Mouse (Mus musculus) MEL (cell line): ENCODE results near the gene Crtap. TPM values are rescaled to one million over a fixed set of nuclear protein-coding genes. Genes with fewer than 3 reads are reported as not detected.
"Not testable (repeated sequence)": the region's sequence is repeated elsewhere in the genome, so short reads cannot be mapped to it uniquely, and the experiment has no call there.

Experiments
- DNase-seq: peaks from one replicate; pipeline ENCODE4 v3.0.0; 2011; ENCODE audit warnings: low read depth, low spot score
- H3K27ac ChIP-seq: 2 replicates; pipeline ENCODE4 v1.5.1; 2012; ENCODE audit warnings: low read depth, mild to moderate bottlenecking, control low read depth, low read length, moderate library complexity; ENCODE audit not compliant: control insufficient read depth
- H3K27me3 ChIP-seq, 2 experiments: fragments of 150-350 bp in 1 of 2; sonication (generic) in 1 of 2; 2 replicates each; pipeline ENCODE4 v1.6.1; 2012; ENCODE audit warnings: low read length in 2 of 2, mild to moderate bottlenecking in 2 of 2, improper control_type of control experiment in 1 of 2, moderate library complexity in 1 of 2; ENCODE audit not compliant: insufficient read depth in 2 of 2, control insufficient read depth in 1 of 2
- H3K36me3 ChIP-seq, 2 experiments: 2 replicates each; pipeline ENCODE4 v1.6.1; 2012 to 2014; ENCODE audit warnings: low read length in 2 of 2, improper control_type of control experiment in 1 of 2, inconsistent platforms in 1 of 2, mild to moderate bottlenecking in 1 of 2; ENCODE audit not compliant: insufficient read depth in 2 of 2, control insufficient read depth in 1 of 2
- H3K4me1 ChIP-seq, 2 experiments: fragments of 150-350 bp in 1 of 2; sonication (generic) in 1 of 2; 2 replicates each; pipeline ENCODE4 v1.6.1; 2012; ENCODE audit warnings: low read length in 2 of 2, improper control_type of control experiment in 1 of 2, mild to moderate bottlenecking in 1 of 2; ENCODE audit not compliant: insufficient read depth in 2 of 2, control insufficient read depth in 1 of 2
- H3K4me3 ChIP-seq, 2 experiments: fragments of 150-350 bp in 1 of 2; sonication (generic) in 1 of 2; 2 replicates each; pipeline ENCODE4 v1.5.1; 2012; ENCODE audit warnings: low read depth in 2 of 2, low read length in 2 of 2, mild to moderate bottlenecking in 2 of 2, moderate library complexity in 2 of 2, control low read depth in 1 of 2, improper control_type of control experiment in 1 of 2; ENCODE audit not compliant: control insufficient read depth in 1 of 2, insufficient read depth in 1 of 2
- H3K79me2 ChIP-seq: 2 replicates; pipeline ENCODE4 v1.6.1; 2012; ENCODE audit warnings: mild to moderate bottlenecking, low read length, moderate library complexity; ENCODE audit not compliant: control insufficient read depth, poor library complexity, insufficient read depth
- H3K9ac ChIP-seq: 2 replicates; pipeline ENCODE4 v1.6.1; 2012; ENCODE audit warnings: low read depth, mild to moderate bottlenecking, control low read depth, low read length, moderate library complexity; ENCODE audit not compliant: control insufficient read depth, poor library complexity, severe bottlenecking
- H3K9me3 ChIP-seq: fragments of 150-350 bp; sonication (generic); replicated peaks from 2 replicates; pipeline ENCODE4 v1.6.1; 2012; ENCODE audit warnings: mild to moderate bottlenecking, low read length, improper control_type of control experiment, moderate library complexity; ENCODE audit not compliant: insufficient read depth
- BHLHE40 ChIP-seq: IDR thresholded peaks from 2 replicates; pipeline ENCODE4 v1.6.1; 2012; ENCODE audit warnings: low read depth, mild to moderate bottlenecking, inconsistent platforms, low read length, improper control_type of control experiment, borderline replicate concordance
- CHD2 ChIP-seq: IDR thresholded peaks from 2 replicates; pipeline ENCODE4 v1.6.1; 2011; ENCODE audit warnings: low read length, improper control_type of control experiment
- CTCF ChIP-seq, 3 experiments: IDR thresholded peaks in 2 of 3; conservative IDR thresholded peaks in 1 of 3; 2 replicates each; pipeline ENCODE4 v1.5.1; 2011 to 2012; ENCODE audit warnings: low read length in 3 of 3, low read depth in 2 of 3, mild to moderate bottlenecking in 2 of 3, improper control_type of control experiment in 1 of 3, inconsistent platforms in 1 of 3, mixed read lengths in 1 of 3, moderate library complexity in 1 of 3; ENCODE audit not compliant: control insufficient read depth in 1 of 3, insufficient read depth in 1 of 3, poor library complexity in 1 of 3, severe bottlenecking in 1 of 3
- GATA1 ChIP-seq: IDR thresholded peaks from 2 replicates; pipeline ENCODE4 v1.6.1; 2011; ENCODE audit warnings: low read depth, low read length, improper control_type of control experiment
- MAX ChIP-seq: IDR thresholded peaks from 2 replicates; pipeline ENCODE4 v1.6.1; 2011; ENCODE audit warnings: low read length, improper control_type of control experiment
- MAZ ChIP-seq: IDR thresholded peaks from 2 replicates; pipeline ENCODE4 v1.6.1; 2012; ENCODE audit warnings: low read depth, mild to moderate bottlenecking, inconsistent platforms, low read length, improper control_type of control experiment
- MYB ChIP-seq: IDR thresholded peaks from 2 replicates; pipeline ENCODE4 v1.6.1; 2011; ENCODE audit warnings: mild to moderate bottlenecking, low read depth, low read length, improper control_type of control experiment
- MYC ChIP-seq: IDR thresholded peaks from 2 replicates; pipeline ENCODE4 v1.6.1; 2011; ENCODE audit warnings: low read depth, mild to moderate bottlenecking, low read length, improper control_type of control experiment, moderate library complexity
- RCOR1 ChIP-seq: IDR thresholded peaks from 2 replicates; pipeline ENCODE4 v1.6.1; 2012; ENCODE audit warnings: low read depth, mild to moderate bottlenecking, inconsistent platforms, low read length, improper control_type of control experiment
- SMC3 ChIP-seq: IDR thresholded peaks from 2 replicates; pipeline ENCODE4 v1.6.1; 2011; ENCODE audit warnings: low read depth, low read length, improper control_type of control experiment
- TAL1 ChIP-seq: IDR thresholded peaks from 2 replicates; pipeline ENCODE4 v1.6.1; 2012; ENCODE audit warnings: mild to moderate bottlenecking, inconsistent platforms, low read length, moderate library complexity, mixed read lengths
- TCF12 ChIP-seq: IDR thresholded peaks from 2 replicates; pipeline ENCODE4 v1.6.1; 2014; ENCODE audit warnings: low read depth, mild to moderate bottlenecking, inconsistent platforms, low read length, improper control_type of control experiment, moderate library complexity
- UBTF ChIP-seq: IDR thresholded peaks from 2 replicates; pipeline ENCODE4 v1.6.1; 2012; ENCODE audit warnings: low read depth, mild to moderate bottlenecking, inconsistent platforms, low read length, improper control_type of control experiment, moderate library complexity, borderline replicate concordance; ENCODE audit not compliant: insufficient read depth
- USF1 ChIP-seq: IDR thresholded peaks from 2 replicates; pipeline ENCODE4 v1.6.1; 2014; ENCODE audit warnings: low read depth, mild to moderate bottlenecking, inconsistent platforms, low read length, improper control_type of control experiment, moderate library complexity
- ZC3H11A ChIP-seq: IDR thresholded peaks from 2 replicates; pipeline ENCODE4 v1.6.1; 2012; ENCODE audit warnings: low read depth, mild to moderate bottlenecking, inconsistent platforms, low read length, improper control_type of control experiment
- ZKSCAN1 ChIP-seq: IDR thresholded peaks from 2 replicates; pipeline ENCODE4 v1.6.1; 2012; ENCODE audit warnings: low read depth, mild to moderate bottlenecking, inconsistent platforms, low read length, improper control_type of control experiment, moderate library complexity
- ZNF384 ChIP-seq: IDR thresholded peaks from 2 replicates; pipeline ENCODE4 v1.6.1; 2012; ENCODE audit warnings: low read depth, mild to moderate bottlenecking, inconsistent platforms, low read length, improper control_type of control experiment
- polyA plus RNA-seq, 2 experiments: library from polyadenylated mRNA; stranded (reverse) in 1 of 2; unstranded in 1 of 2; fragments of >175 nt in 1 of 2; fragments of >200 nt in 1 of 2; gene quantifications; 2 replicates each; pipeline versions ENCODE4 v1.2.1 to v1.2.4; 2012; ENCODE audit warnings: low replicate concordance in 2 of 2, low read depth in 1 of 2; ENCODE audit not compliant: insufficient read length in 2 of 2, insufficient read depth in 1 of 2, missing spikeins in 1 of 2
- total RNA-seq: library from RNA; depleted of rRNA; stranded (reverse); fragments of 300-350 nt; gene quantifications from 2 replicates; pipeline ENCODE4 v1.2.3, GENCODE M21; 2012

The Crtap gene
- total and polyA plus RNA-seq, 3 experiments = 21.5 to 62.2 TPM; not detected in 1

- peak; percentile 75; the same call in 1 of the 2 replicates for TF ChIP-seq RCOR1
- peak; percentile 95 for TF ChIP-seq GATA1
- peak; percentile 75; the same call in 1 of the 2 replicates for TF ChIP-seq CHD2
- TF ChIP-seq BHLHE40 = peak; percentile 58; the same call in 1 of the 2 replicates
- no peak for TF ChIP-seq UBTF
- TF ChIP-seq MAX = no peak
- TF ChIP-seq MAZ = peak; percentile 86; the same call in 1 of the 2 replicates
- TF ChIP-seq TAL1 = no peak
- TF ChIP-seq ZC3H11A = no peak
- TF ChIP-seq TCF12 = peak; percentile 63; the same call in 1 of the 2 replicates
- no peak for TF ChIP-seq ZKSCAN1
- TF ChIP-seq MYB = peak; percentile 38; the same call in 1 of the 2 replicates
- TF ChIP-seq SMC3 = no peak
- peak; percentile 49; the same call in 1 of the 2 replicates for TF ChIP-seq MYC
- no peak for TF ChIP-seq ZNF384
- TF ChIP-seq, all 39 proteins: peak for 17
Measured at GRCm38 (mm10) chr9:114377168-114377567, 13.3 kb downstream of the Crtap start (continued).

DNA sequence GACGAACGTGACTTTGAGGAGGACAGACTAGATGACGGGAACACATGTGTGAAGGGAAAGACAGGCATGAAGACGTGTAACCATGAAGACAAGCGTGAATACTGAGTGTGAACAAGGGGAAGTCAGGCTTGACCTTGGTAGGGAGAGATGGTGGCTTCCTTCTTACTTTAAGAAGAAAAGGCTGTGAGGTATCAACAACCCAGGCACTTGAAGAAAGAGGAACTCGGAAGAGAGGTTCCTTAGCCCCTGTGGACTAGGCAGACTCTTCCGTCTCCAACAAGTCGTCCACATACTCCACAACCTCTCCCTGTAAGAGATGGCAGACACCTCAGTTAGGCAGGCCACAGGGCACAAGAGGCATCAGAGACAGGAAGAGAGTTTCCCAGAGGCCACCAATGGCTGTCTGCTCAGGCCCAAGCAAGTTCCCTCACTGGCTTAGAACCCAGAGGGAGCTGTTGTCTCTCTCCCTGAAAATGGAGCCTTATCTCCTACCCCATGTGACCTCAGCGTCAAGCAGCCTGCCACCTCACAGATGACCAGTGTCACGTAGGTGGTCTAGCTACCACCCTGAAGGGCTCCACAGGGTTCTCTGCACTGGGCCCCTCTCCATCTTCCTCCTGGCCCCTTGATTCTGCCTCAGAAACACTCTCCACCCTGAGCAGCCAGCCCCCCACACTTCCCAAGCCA is 15.1 kb downstream of the Crtap start:
- Histone ChIP-seq H3K9me3 (no peaks in the 10 kb centered on the region), H3K4me3 (no peak overlapping the region), H3K36me3 (peaks cover 2 to 23% of the 10 kb centered on the region in 2 experiments; a peak in 3 of 4 replicates)

GRCm38 (mm10) chr9:114371717-114372116 is 18.8 kb downstream of the Crtap start:
- not testable (repeated sequence) for H3K4me3 ChIP-seq, H3K9ac ChIP-seq, H3K27ac ChIP-seq, H3K9me3 ChIP-seq, H3K27me3 ChIP-seq, H3K79me2 ChIP-seq
- DNase-seq = peak; percentile 42
- Histone ChIP-seq H3K36me3 (peaks cover 2 to 12% of the 10 kb centered on the region in 2 experiments; a peak in 3 of 4 replicates), H3K4me1 (peaks cover 10 to 25% of the 10 kb centered on the region in 2 experiments)
- TF ChIP-seq CTCF (IDR thresholded peaks at IDR 0.05 in 2 of 3, conservative IDR thresholded peaks at IDR 0.05 in 1 of 3; ENCODE audit: control insufficient read depth in 1 of 3, insufficient read depth in 1 of 3, low read depth in 2 of 3, low read length in 3 of 3, poor library complexity in 1 of 3, severe bottlenecking in 1 of 3) = peak in 2 of 3 experiments; percentile 8 to 39; a peak in 2 of 6 replicates

More for the DNA sequence above, 15.1 kb downstream of the Crtap start:
- Histone ChIP-seq H3K27me3 (no peaks in the 10 kb centered on the region), H3K27ac (peak overlapping the region; percentile 70), H3K79me2 (no peaks in the 10 kb centered on the region), H3K9ac (no peak overlapping the region), H3K4me1 (peaks cover 10 to 26% of the 10 kb centered on the region in 2 experiments)
- TF ChIP-seq MYB (no peak), USF1 (peak; percentile 76)
- DNase-seq = peak; percentile 71
